Mouse (Mus musculus) adrenal gland, postnatal 10 days (tissue): ENCODE data around the gene Srrm3. TPM values are rescaled to one million over a fixed set of nuclear protein-coding genes. Genes with fewer than 3 reads are reported as not detected.

Source experiments
- DNase-seq: peaks from one replicate; pipeline ENCODE4 v3.0.0; 2021; ENCODE audit warnings: mixed read lengths
- total RNA-seq, 2 experiments: library from RNA; stranded (reverse); gene quantifications; 2 replicates each; pipeline ENCODE4 v1.2.3; 2021

Gene Srrm3
- total RNA-seq, 2 experiments from 2014 or later, result 2.5 to 4.3 TPM

GRCm38 (mm10) chr5:135904259-135904658 lies 97.6 kb downstream of the Srrm3 start:
- no peak for DNase-seq

- DNase-seq, result no peak
These were observed 98.9 kb downstream of the Srrm3 start for GRCm38 (mm10) chr5:135905320-135906225.

- no peak for DNase-seq
These were observed 100.2 kb downstream of the Srrm3 start for GRCm38 (mm10) chr5:135906846-135907245.

GRCm38 (mm10) chr5:135907256-135907655 lies 100.6 kb downstream of the Srrm3 start:
- peak; percentile 84 for DNase-seq

- DNase-seq, result no peak
These were observed 101.5 kb downstream of the Srrm3 start for GRCm38 (mm10) chr5:135908185-135908584.

GRCm38 (mm10) chr5:135908989-135909388 lies 102.3 kb downstream of the Srrm3 start:
- no peak for DNase-seq

GRCm38 (mm10) chr5:135909646-135910045 lies 103.0 kb downstream of the Srrm3 start:
- no peak for DNase-seq

- peak; percentile 5 for DNase-seq
These were observed 104.1 kb downstream of the Srrm3 start for GRCm38 (mm10) chr5:135910813-135911212.

- DNase-seq, result no peak
These were observed 105.0 kb downstream of the Srrm3 start for GRCm38 (mm10) chr5:135911633-135912220.

- DNase-seq, result no peak
These were observed 106.5 kb downstream of the Srrm3 start for GRCm38 (mm10) chr5:135913201-135913600.

- peak; percentile 70 for DNase-seq
These were observed 107.5 kb downstream of the Srrm3 start for GRCm38 (mm10) chr5:135914156-135914555.

GRCm38 (mm10) chr5:135916051-135916565 lies 109.4 kb downstream of the Srrm3 start:
- peak; percentile 35 for DNase-seq

GRCm38 (mm10) chr5:135916601-135917000 lies 109.9 kb downstream of the Srrm3 start:
- DNase-seq, result peak; percentile 69

- DNase-seq, result peak; percentile 18
These were observed 110.8 kb downstream of the Srrm3 start for GRCm38 (mm10) chr5:135917327-135918058.

- DNase-seq, result no peak
These were observed 111.4 kb downstream of the Srrm3 start for GRCm38 (mm10) chr5:135918059-135918437.

- DNase-seq, result no peak
These were observed 111.9 kb downstream of the Srrm3 start for GRCm38 (mm10) chr5:135918593-135918992.

- DNase-seq, result no peak
These were observed 113.2 kb downstream of the Srrm3 start for GRCm38 (mm10) chr5:135919902-135920301.

GRCm38 (mm10) chr5:135923901-135924300 lies 117.2 kb downstream of the Srrm3 start:
- DNase-seq, result peak; percentile 47
